ENCODE assay signal across 13 mouse cellular contexts in the genomic region with DNA sequence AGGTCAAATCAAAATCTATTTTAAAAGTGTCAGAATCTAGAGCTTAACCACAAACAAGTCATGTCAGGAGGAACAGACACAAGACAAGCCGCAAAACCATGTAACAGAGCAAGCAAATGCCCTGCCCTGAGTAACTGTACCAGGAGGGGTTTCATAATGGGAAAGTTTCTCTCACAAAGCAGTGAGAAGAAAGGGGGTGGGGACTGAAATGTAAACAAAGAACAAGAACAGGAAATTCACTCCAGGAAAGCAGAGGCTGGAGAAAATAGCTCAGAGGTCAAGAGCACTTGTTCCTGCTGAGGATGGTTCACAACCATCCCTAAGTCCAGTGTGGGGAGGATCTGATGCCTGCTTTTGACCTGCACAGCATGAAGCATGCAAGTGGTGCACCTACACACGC. TPM values are rescaled to one million over a fixed set of nuclear protein-coding genes. Genes with fewer than 3 reads are reported as not detected.
DNase-seq lines count a peak whose midpoint lies in the region; ATAC-seq and TF ChIP-seq lines count a peak whose summit lies in the region.
"Had no signal": no experiment of that assay in that cellular context is flagged by ENCODE, and none has a peak within 500 bp of the region (broad histone marks: within the 10 kb centered on the region; RNA-seq: fewer than 3 reads in every experiment).

No protein-coding gene starts in this region.

- no peak for TF ChIP-seq CTCF in spleen, adult 2 months (IDR thresholded peaks at IDR 0.05; ENCODE audit: extremely low read depth, insufficient read depth, insufficient read length, insufficient replicate concordance)
- TF ChIP-seq CTCF in stomach, postnatal 0 days (IDR thresholded peaks at IDR 0.05; ENCODE audit: low read depth): no peak

- no peak overlapping the region for H3K4me3 ChIP-seq in spleen, adult 2 months (ENCODE audit: extremely low read depth, insufficient read depth, insufficient read length)
- no peak overlapping the region for H3K4me3 ChIP-seq in limb, embryonic 10.5 days
- H3K4me3 ChIP-seq in stomach, postnatal 0 days (ENCODE audit: low read depth, low read length): no peak overlapping the region

- no peak for TF ChIP-seq EP300 in stomach, postnatal 0 days (optimal IDR thresholded peaks at IDR 0.05)

- H3K4me2 ChIP-seq in stomach, postnatal 0 days (replicated peaks; ENCODE audit: low read depth): no peak overlapping the region

- peaks cover 7% of the 10 kb centered on the region; the same call in 1 of the 2 replicates for H3K4me1 ChIP-seq in spleen, adult 2 months (ENCODE audit: control insufficient read depth, insufficient read depth, insufficient read length)
- peaks cover 16% of the 10 kb centered on the region for H3K4me1 ChIP-seq in limb, embryonic 10.5 days
- H3K4me1 ChIP-seq in stomach, postnatal 0 days (replicated peaks; ENCODE audit: control insufficient read depth, insufficient read depth): peaks cover 7% of the 10 kb centered on the region; the same call in 1 of the 2 replicates

- no peak overlapping the region for H3K9ac ChIP-seq in stomach, postnatal 0 days (ENCODE audit: low read length)

- WGBS in spleen, adult 2 months: 27% methylated on average over 2 of the region's 2 CpGs
- 84% methylated on average over 2 of the region's 2 CpGs for WGBS in limb, embryonic 10.5 days
- 38% methylated on average over 2 of the region's 2 CpGs for whole genome bisulfite sequencing in stomach, postnatal 0 days

- peak; percentile 88 for DNase-seq in heart, adult 11 months
- DNase-seq in heart, postnatal 14 days: no peak
- no peak for DNase-seq in spleen, adult 2 months (ENCODE audit: low read depth in 1 of 2, low spot score in 2 of 2)
- no peak for DNase-seq in spleen, postnatal 10 days (ENCODE audit: low spot score in 2 of 2)
- DNase-seq in limb, embryonic 10.5 days (ENCODE audit: low spot score): no peak
- DNase-seq in stomach, postnatal 0 days (ENCODE audit: low spot score): no peak
- no peak for DNase-seq in adrenal gland, postnatal 25 days
- DNase-seq in adrenal gland, adult 18-20 months (ENCODE audit: low spot score in 2 of 2): no peak
- DNase-seq: B cell, adult 2 months; cerebellum, adult 11 months; gastrocnemius, postnatal 14 days; kidney, adult 9 months had no signal

- intact Hi-C loops in heart, postnatal 14 days (cut with DNase I): no loop called here

- ATAC-seq in stomach, postnatal 0 days (ENCODE audit: low FRiP score, low TSS enrichment): no peak; the same call in 1 of the 2 replicates

- no peaks in the 10 kb centered on the region; the same call in 1 of the 2 replicates for H3K36me3 ChIP-seq in spleen, adult 2 months (ENCODE audit: control insufficient read depth, insufficient read depth, low read length)
- H3K36me3 ChIP-seq in limb, embryonic 10.5 days: peaks cover 23% of the 10 kb centered on the region
- H3K36me3 ChIP-seq in stomach, postnatal 0 days (ENCODE audit: control insufficient read depth, insufficient read depth, low read length): peaks cover 3% of the 10 kb centered on the region; the same call in 1 of the 2 replicates

- peak overlapping the region; percentile 7; the same call in 1 of the 2 replicates for H3K27ac ChIP-seq in spleen, adult 2 months (ENCODE audit: insufficient read depth, low read length)
- peak overlapping the region; percentile 14; the same call in 1 of the 2 replicates for H3K27ac ChIP-seq in limb, embryonic 10.5 days
- 0 out of 2 replicates have a peak overlapping the region, but pooled peaks have one; percentile 2 for H3K27ac ChIP-seq in stomach, postnatal 0 days (replicated peaks)
- H3K27ac ChIP-seq: macrophage had no signal

- H3K27me3 ChIP-seq in spleen, adult 2 months (ENCODE audit: control insufficient read depth, insufficient read depth, low read length): no peaks in the 10 kb centered on the region
- no peaks in the 10 kb centered on the region for H3K27me3 ChIP-seq in limb, embryonic 10.5 days (ENCODE audit: low read depth, poor library complexity, severe bottlenecking)
- no peaks in the 10 kb centered on the region for H3K27me3 ChIP-seq in stomach, postnatal 0 days (ENCODE audit: control insufficient read depth, insufficient read depth, low read length)

- no peak for TF ChIP-seq POLR2A in spleen, adult 2 months (IDR thresholded peaks at IDR 0.05; ENCODE audit: low read depth, low read length)

- no peaks in the 10 kb centered on the region for H3K9me3 ChIP-seq in limb, embryonic 10.5 days (replicated peaks)
- H3K9me3 ChIP-seq in stomach, postnatal 0 days (ENCODE audit: control insufficient read depth, low read length): no peaks in the 10 kb centered on the region

RNA-seq across cellular contexts. Expression of gene Tmem131, which starts 59.7 kb away (rescaled TPM):
- 10 to 100 TPM; 40.1 to 42.7 TPM for total RNA-seq in heart, postnatal 14 days (2021)
- 23.7 and 26.5 TPM in 2 replicates for polyA plus RNA-seq in spleen, adult 2 months (2012; rRNA removed)
- polyA plus RNA-seq in limb, embryonic 10.5 days (2016; fragmentation: Nextera tagmentation; extraction: Ambion mirVana): 13.4 and 13.8 TPM in 2 replicates
- 6.1 and 6.8 TPM in 2 replicates for polyA plus RNA-seq in stomach, postnatal 0 days (2015; fragmentation: Nextera tagmentation; extraction: Ambion mirVana)
- total RNA-seq in adrenal gland, postnatal 25 days (2021): 48.1 and 50.8 TPM in 2 replicates
- total RNA-seq in adrenal gland, adult 18-20 months (2021): 10 to 100 TPM; 37.2 to 44.1 TPM
